Mouse (Mus musculus) liver, embryonic 14.5 days (tissue): ENCODE data around the gene Pecr. TPM values are rescaled to one million over a fixed set of nuclear protein-coding genes. Genes with fewer than 3 reads are reported as not detected.

ENCODE experiments used
- ATAC-seq: fragments of 200-750 bp; cut with Nextera tagmentation; 2 replicates; pipeline ENCODE4 v1.8.0; 2017; ENCODE audit warnings: moderate number of reproducible peaks, mild to moderate bottlenecking, moderate library complexity; ENCODE audit not compliant: insufficient read depth
- DNase-seq, 3 experiments: peaks; one replicate each; pipeline ENCODE4 v3.0.0-alpha.2; 2012 to 2013; ENCODE audit warnings: low read depth in 3 of 3, low spot score in 3 of 3
- H3K27ac ChIP-seq: fragments of 300-500 bp; sonication (generic); 2 replicates; pipeline ENCODE4 v1.5.1; 2014; ENCODE audit warnings: moderate library complexity, mild to moderate bottlenecking, control low read depth, inconsistent platforms
- H3K27me3 ChIP-seq: fragments of 300-500 bp; sonication (generic); 2 replicates; pipeline ENCODE4 v1.6.1; 2014; ENCODE audit warnings: mild to moderate bottlenecking, low read length, moderate library complexity; ENCODE audit not compliant: control insufficient read depth, insufficient read depth
- H3K36me3 ChIP-seq: fragments of 300-500 bp; sonication (generic); replicated peaks from 2 replicates; pipeline ENCODE4 v1.6.1; 2014; ENCODE audit warnings: low read depth; ENCODE audit not compliant: control insufficient read depth, insufficient read depth
- H3K4me1 ChIP-seq, 2 experiments: fragments of 200-500 bp in 1 of 2; fragments of 300-500 bp in 1 of 2; sonication (generic) in 1 of 2; replicated peaks; 2 replicates each; pipeline ENCODE4 v1.6.1; 2012 to 2014; ENCODE audit warnings: antibody characterized with exemption in 1 of 2, inconsistent platforms in 1 of 2, low read length in 1 of 2; ENCODE audit not compliant: control insufficient read depth in 2 of 2, insufficient read depth in 2 of 2
- H3K4me2 ChIP-seq: fragments of 300-500 bp; sonication (generic); 2 replicates; pipeline ENCODE4 v1.6.1; 2014; ENCODE audit warnings: low read depth, mild to moderate bottlenecking, control low read depth, moderate library complexity
- H3K4me3 ChIP-seq, 2 experiments: fragments of 200-500 bp in 1 of 2; fragments of 300-500 bp in 1 of 2; sonication (generic) in 1 of 2; 2 replicates each; pipeline ENCODE4 v1.5.1; 2012 to 2014; ENCODE audit warnings: low read depth in 2 of 2, low read length in 2 of 2, mild to moderate bottlenecking in 2 of 2, control low read depth in 1 of 2, inconsistent platforms in 1 of 2, moderate library complexity in 1 of 2; ENCODE audit not compliant: insufficient read depth in 1 of 2
- H3K9ac ChIP-seq: fragments of 300-500 bp; sonication (generic); replicated peaks from 2 replicates; pipeline ENCODE4 v1.6.1; 2014; ENCODE audit warnings: mild to moderate bottlenecking, control low read depth, moderate library complexity
- H3K9me3 ChIP-seq: fragments of 300-500 bp; sonication (generic); 2 replicates; pipeline ENCODE4 v1.6.1; 2016; ENCODE audit warnings: low read length, mixed read lengths; ENCODE audit not compliant: control insufficient read depth
- CTCF ChIP-seq: IDR thresholded peaks from 2 replicates; pipeline ENCODE4 v1.5.1; 2016; ENCODE audit warnings: antibody characterized with exemption, low read depth, control low read depth
- EP300 ChIP-seq: IDR thresholded peaks from 2 replicates; pipeline ENCODE4 v1.6.1; 2016; ENCODE audit warnings: antibody characterized with exemption, low read depth
- WGBS: fragments of 180-500 bp; shearing (Covaris S2); extraction: QIAGEN DNeasy Blood & Tissue Kit; methylation state at CpG from one replicate; pipeline ENCODE4 v1.1.7; 2014; ENCODE audit not compliant: insufficient replicate concordance; 5-methylcytosine and 5-hydroxymethylcytosine counted together
- polyA plus RNA-seq, 2 experiments: library from polyadenylated mRNA; depleted of rRNA in 1 of 2; stranded (reverse) in 1 of 2; unstranded in 1 of 2; fragments of >200 nt; fragmentation: Nextera tagmentation in 1 of 2; extraction: Ambion mirVana in 1 of 2; gene quantifications; 2 replicates each; pipeline versions ENCODE4 v1.2.1 to v1.2.3; 2012 to 2014

Gene Pecr
- polyA plus RNA-seq, 2 experiments = 23.1 to 40.2 TPM

GRCm38 (mm10) chr1:72295746-72296145, 11.6 kb upstream of the Pecr start:
- no peaks in the 10 kb centered on the region for H3K9me3 ChIP-seq
- no peak overlapping the region for H3K9ac ChIP-seq
- no peaks in the 10 kb centered on the region for H3K4me1 ChIP-seq
- WGBS = 50% methylated on average over 8 of the region's 8 CpGs
- no peak for ATAC-seq
- no peaks in the 10 kb centered on the region for H3K36me3 ChIP-seq
- no peak for DNase-seq
- H3K27ac ChIP-seq = no peak overlapping the region
- H3K27me3 ChIP-seq = no peaks in the 10 kb centered on the region
- no peak overlapping the region for H3K4me3 ChIP-seq
- TF ChIP-seq EP300 (no peak), CTCF (no peak)
- no peak overlapping the region for H3K4me2 ChIP-seq

GRCm38 (mm10) chr1:72293869-72294663, 10.0 kb upstream of the Pecr start:
- no peak overlapping the region for H3K27ac ChIP-seq
- no peaks in the 10 kb centered on the region for H3K9me3 ChIP-seq
- ATAC-seq = no peak
- H3K9ac ChIP-seq = no peak overlapping the region
- no peaks in the 10 kb centered on the region for H3K4me1 ChIP-seq
- H3K27me3 ChIP-seq = no peaks in the 10 kb centered on the region
- DNase-seq = no peak
- no peaks in the 10 kb centered on the region for H3K36me3 ChIP-seq
- no peak for TF ChIP-seq EP300
- TF ChIP-seq CTCF = no peak
- no peak overlapping the region for H3K4me3 ChIP-seq
- H3K4me2 ChIP-seq = no peak overlapping the region
- 43% methylated on average over 4 of the region's 4 CpGs for WGBS

GRCm38 (mm10) chr1:72291925-72292324, 7.8 kb upstream of the Pecr start:
- Histone ChIP-seq H3K27me3 (no peaks in the 10 kb centered on the region), H3K9me3 (no peaks in the 10 kb centered on the region), H3K9ac (no peak overlapping the region), H3K27ac (no peak overlapping the region), H3K4me3 (no peak overlapping the region), H3K4me1 (peaks cover 0 to 12% of the 10 kb centered on the region in 2 experiments; a peak in 3 of 4 replicates), H3K4me2 (no peak overlapping the region), H3K36me3 (no peaks in the 10 kb centered on the region)
- DNase-seq = no peak
- WGBS = 65% methylated on average over 2 of the region's 2 CpGs
- TF ChIP-seq EP300 (no peak), CTCF (no peak)
- ATAC-seq = no peak

GRCm38 (mm10) chr1:72291421-72291820, 7.3 kb upstream of the Pecr start:
- no peaks in the 10 kb centered on the region for H3K9me3 ChIP-seq
- no peaks in the 10 kb centered on the region for H3K27me3 ChIP-seq
- H3K36me3 ChIP-seq = no peaks in the 10 kb centered on the region
- WGBS = 64% methylated on average over 4 of the region's 4 CpGs
- peaks cover 0 to 12% of the 10 kb centered on the region in 2 experiments; a peak in 3 of 4 replicates for H3K4me1 ChIP-seq
- no peak overlapping the region for H3K4me2 ChIP-seq
- H3K27ac ChIP-seq = no peak overlapping the region
- no peak overlapping the region for H3K4me3 ChIP-seq
- no peak for ATAC-seq
- H3K9ac ChIP-seq = no peak overlapping the region
- TF ChIP-seq EP300 (no peak), CTCF (no peak)
- DNase-seq = no peak

GRCm38 (mm10) chr1:72290896-72291295, 6.8 kb upstream of the Pecr start:
- WGBS = 78% methylated on average over 4 of the region's 4 CpGs
- DNase-seq (no peak), ATAC-seq (no peak)
- Histone ChIP-seq H3K9ac (no peak overlapping the region), H3K4me2 (no peak overlapping the region), H3K27me3 (no peaks in the 10 kb centered on the region), H3K9me3 (no peaks in the 10 kb centered on the region), H3K4me3 (no peak overlapping the region), H3K36me3 (no peaks in the 10 kb centered on the region), H3K4me1 (peaks cover 0 to 12% of the 10 kb centered on the region in 2 experiments; a peak in 3 of 4 replicates), H3K27ac (no peak overlapping the region)
- TF ChIP-seq CTCF (no peak), EP300 (no peak)
